Mouse (Mus musculus) T-helper 17 cell (primary cell): ENCODE measurements around the gene Wls.

Source experiments
- in situ Hi-C, 2 experiments: fragments of 300-600 bp; cut with MboI, MseI; formaldehyde crosslinking; loops; 1 replicate in 1 of 2; 2 replicates in 1 of 2; pipeline ENCODE4 v1.15.1; 2025; ENCODE audit warnings: high pct_unique_total_duplicates in 2 of 2

Gene Wls

GRCm38 (mm10) chr3:159839481-159839880, at the start of gene Wls:
TSS of gene Wls (plus strand) at chr3:159839672.
- in situ Hi-C loops = loop anchor here in 1 of 2 experiments (5.0 kb wide), 1 partner anchor 83 kb away; no protein-coding TSS in a partner anchor

- in situ Hi-C loops = no loop called here
Observed at GRCm38 (mm10) chr3:159789781-159790180, 49.7 kb upstream of the Wls start.

GRCm38 (mm10) chr3:159831535-159831934, 7.9 kb upstream of the Wls start:
- in situ Hi-C loops = no loop called here

GRCm38 (mm10) chr3:159840002-159840816, 737 bp downstream of the Wls start:
- in situ Hi-C loops = no loop called here

GRCm38 (mm10) chr3:159840817-159841390, 1.4 kb downstream of the Wls start:
- in situ Hi-C loops = no loop called here

- in situ Hi-C loops = no loop called here
Observed at GRCm38 (mm10) chr3:159841458-159841857, 2.0 kb downstream of the Wls start.

GRCm38 (mm10) chr3:159843135-159843534, 3.7 kb downstream of the Wls start:
- in situ Hi-C loops = no loop called here

GRCm38 (mm10) chr3:159847410-159848016, 8.0 kb downstream of the Wls start:
- in situ Hi-C loops = no loop called here

GRCm38 (mm10) chr3:159848156-159848555, 8.7 kb downstream of the Wls start:
- in situ Hi-C loops = no loop called here

GRCm38 (mm10) chr3:159851476-159851875, 12.0 kb downstream of the Wls start:
- in situ Hi-C loops = no loop called here

GRCm38 (mm10) chr3:159851980-159852379, 12.5 kb downstream of the Wls start:
- in situ Hi-C loops = no loop called here

GRCm38 (mm10) chr3:159857112-159857511, 17.6 kb downstream of the Wls start:
- in situ Hi-C loops = no loop called here

- in situ Hi-C loops = no loop called here
Observed at GRCm38 (mm10) chr3:159865691-159866090, 26.2 kb downstream of the Wls start.

- in situ Hi-C loops = no loop called here
Observed at GRCm38 (mm10) chr3:159878983-159879382, 39.5 kb downstream of the Wls start.

- in situ Hi-C loops = no loop called here
Observed at GRCm38 (mm10) chr3:159883325-159883724, 43.9 kb downstream of the Wls start.

GRCm38 (mm10) chr3:159884802-159885201, 45.3 kb downstream of the Wls start:
- in situ Hi-C loops = no loop called here

GRCm38 (mm10) chr3:159885271-159885670, 45.8 kb downstream of the Wls start:
- in situ Hi-C loops = no loop called here

- in situ Hi-C loops = no loop called here
Observed at GRCm38 (mm10) chr3:159885781-159886400, 46.4 kb downstream of the Wls start.

- in situ Hi-C loops = no loop called here
Observed at GRCm38 (mm10) chr3:159890176-159891056, 50.9 kb downstream of the Wls start.

GRCm38 (mm10) chr3:159891057-159891752, 51.7 kb downstream of the Wls start:
- in situ Hi-C loops = no loop called here

GRCm38 (mm10) chr3:159907329-159907728, 67.9 kb downstream of the Wls start:
- in situ Hi-C loops = no loop called here
